ENCODE assay signal across 8 mouse cellular contexts in the genomic region with DNA sequence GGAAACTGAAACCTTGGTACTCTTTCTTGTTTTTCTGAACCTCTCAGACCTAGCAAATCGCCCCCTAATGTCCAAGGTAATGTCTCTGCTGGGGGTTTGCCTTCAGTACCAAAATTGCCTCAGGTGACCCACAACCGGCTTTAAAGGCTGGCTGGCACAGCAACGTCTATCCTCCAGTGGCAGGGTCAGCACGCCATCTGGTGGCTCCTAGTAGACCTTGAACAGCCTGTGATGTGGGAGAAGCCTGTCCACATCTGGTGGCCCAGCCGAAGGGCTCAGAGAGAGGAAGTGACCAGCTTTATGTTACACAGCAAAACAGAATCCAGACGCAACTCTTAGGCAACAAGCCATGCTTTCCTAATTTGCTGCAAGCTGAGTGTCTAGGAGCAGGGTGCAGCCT. TPM values are rescaled to one million over a fixed set of nuclear protein-coding genes. Genes with fewer than 3 reads are reported as not detected.
A peak's percentile ranks its signal among the peaks of the same experiment; 100 is the strongest.
DNase-seq lines count a peak whose midpoint lies in the region; ATAC-seq and TF ChIP-seq lines count a peak whose summit lies in the region.

No protein-coding gene starts in this region.

- ATAC-seq in hindbrain, embryonic 12.5 days (ENCODE audit: low FRiP score), result no peak; the same call in 1 of the 2 replicates
- ATAC-seq in granulocyte monocyte progenitor cell, adult 5-6 weeks (replicated peaks; ENCODE audit: poor library complexity, severe bottlenecking), result peak; percentile 98
- ATAC-seq in kidney, embryonic 15.5 days (replicated peaks; ENCODE audit: low FRiP score), result peak; percentile 49; the same call in 1 of the 2 replicates

- peak; percentile 73 for DNase-seq in hindbrain, embryonic 10.5 days (ENCODE audit: low spot score)
- DNase-seq in liver, adult 2 months (ENCODE audit: extremely low read depth, low read depth, low spot score), result peak; percentile 56
- peak; percentile 42 to 68 for DNase-seq in natural killer cell, adult 2 months (ENCODE audit: low spot score in 2 of 2)
- peak; percentile 80 for DNase-seq in splenic B cell, adult 2 months (ENCODE audit: low read depth, low spot score)

- no peak overlapping the region for H3K27ac ChIP-seq in hindbrain, embryonic 10.5 days
- no peak overlapping the region for H3K27ac ChIP-seq in hindbrain, embryonic 12.5 days
- no peak overlapping the region for H3K27ac ChIP-seq in cortical plate, adult 2 months (ENCODE audit: insufficient read depth, low read length)
- H3K27ac ChIP-seq in kidney, embryonic 15.5 days, result no peak overlapping the region
- H3K27ac ChIP-seq in liver, adult 2 months (replicated peaks; ENCODE audit: insufficient read depth, low read depth, low read length), result no peak overlapping the region

- H3K4me3 ChIP-seq in hindbrain, embryonic 10.5 days, result no peak overlapping the region
- no peak overlapping the region for H3K4me3 ChIP-seq in hindbrain, embryonic 12.5 days
- H3K4me3 ChIP-seq in cortical plate, adult 2 months (ENCODE audit: insufficient read depth, low read length), result no peak overlapping the region
- no peak overlapping the region for H3K4me3 ChIP-seq in kidney, embryonic 15.5 days (replicated peaks)
- H3K4me3 ChIP-seq in liver, adult 2 months (ENCODE audit: insufficient read depth, low read depth, low read length), result no peak overlapping the region

- H3K79me2 ChIP-seq in liver, adult 2 months (ENCODE audit: control insufficient read depth, insufficient read depth, low read length), result no peaks in the 10 kb centered on the region

- no peaks in the 10 kb centered on the region for H3K9me3 ChIP-seq in hindbrain, embryonic 10.5 days
- no peaks in the 10 kb centered on the region for H3K9me3 ChIP-seq in hindbrain, embryonic 12.5 days (replicated peaks)
- no peaks in the 10 kb centered on the region for H3K9me3 ChIP-seq in kidney, embryonic 15.5 days (replicated peaks)

- no peaks in the 10 kb centered on the region for H3K4me1 ChIP-seq in hindbrain, embryonic 10.5 days (replicated peaks)
- H3K4me1 ChIP-seq in hindbrain, embryonic 12.5 days, result no peaks in the 10 kb centered on the region
- H3K4me1 ChIP-seq in cortical plate, adult 2 months (ENCODE audit: control insufficient read depth, insufficient read depth, low read length), result no peaks in the 10 kb centered on the region
- H3K4me1 ChIP-seq in kidney, embryonic 15.5 days, result no peaks in the 10 kb centered on the region
- H3K4me1 ChIP-seq in liver, adult 2 months (ENCODE audit: control insufficient read depth, insufficient read depth, low read length), result no peaks in the 10 kb centered on the region

- TF ChIP-seq CTCF in cortical plate, adult 2 months (IDR thresholded peaks at IDR 0.05; ENCODE audit: extremely low read depth, insufficient read depth, low read length), result peak; percentile 77
- TF ChIP-seq CTCF in liver, adult 2 months (IDR thresholded peaks at IDR 0.05; ENCODE audit: low read depth, low read length), result peak; percentile 99

- no peak overlapping the region for H3K9ac ChIP-seq in hindbrain, embryonic 12.5 days
- no peak overlapping the region for H3K9ac ChIP-seq in kidney, embryonic 15.5 days
- no peak overlapping the region for H3K9ac ChIP-seq in liver, adult 2 months (ENCODE audit: low read depth, low read length)

- no peak overlapping the region for H3K4me2 ChIP-seq in hindbrain, embryonic 12.5 days (replicated peaks)
- no peak overlapping the region for H3K4me2 ChIP-seq in kidney, embryonic 15.5 days

- 9% methylated on average over 6 of the region's 6 CpGs for WGBS in hindbrain, embryonic 10.5 days
- WGBS in hindbrain, embryonic 12.5 days, result 7% methylated on average over 6 of the region's 6 CpGs
- WGBS in kidney, embryonic 15.5 days, result 3% methylated on average over 6 of the region's 6 CpGs
- WGBS in liver, adult 2 months, result 2% methylated on average over 6 of the region's 6 CpGs

- TF ChIP-seq POLR2A in cortical plate, adult 2 months (IDR thresholded peaks at IDR 0.05; ENCODE audit: extremely low read depth, insufficient read depth, low read length), result no peak
- TF ChIP-seq POLR2A in liver, adult 2 months (IDR thresholded peaks at IDR 0.05; ENCODE audit: extremely low read depth, insufficient read depth, low read length), result no peak

- H3K36me3 ChIP-seq in hindbrain, embryonic 10.5 days, result no peaks in the 10 kb centered on the region
- H3K36me3 ChIP-seq in hindbrain, embryonic 12.5 days, result no peaks in the 10 kb centered on the region
- no peaks in the 10 kb centered on the region for H3K36me3 ChIP-seq in kidney, embryonic 15.5 days
- H3K36me3 ChIP-seq in liver, adult 2 months (ENCODE audit: control insufficient read depth, insufficient read depth, low read length), result no peaks in the 10 kb centered on the region
- H3K36me3 ChIP-seq in splenic B cell, adult 2 months (ENCODE audit: control insufficient read depth, insufficient read depth, low read length, poor library complexity, severe bottlenecking), result no peaks in the 10 kb centered on the region

- peaks cover 7% of the 10 kb centered on the region; the same call in 1 of the 2 replicates for H3K27me3 ChIP-seq in hindbrain, embryonic 10.5 days (ENCODE audit: insufficient read depth, poor library complexity, severe bottlenecking)
- H3K27me3 ChIP-seq in hindbrain, embryonic 12.5 days, result peaks cover 6% of the 10 kb centered on the region; the same call in 1 of the 2 replicates
- H3K27me3 ChIP-seq in kidney, embryonic 15.5 days, result no peaks in the 10 kb centered on the region
- H3K27me3 ChIP-seq in liver, adult 2 months (ENCODE audit: control insufficient read depth, insufficient read depth, low read length), result no peaks in the 10 kb centered on the region
- no peaks in the 10 kb centered on the region for H3K27me3 ChIP-seq in splenic B cell, adult 2 months (ENCODE audit: control insufficient read depth, insufficient read depth, low read length, poor library complexity, severe bottlenecking)

RNA-seq across cellular contexts. Expression of gene Slc35f6, which starts 9.7 kb away (rescaled TPM):
- polyA plus RNA-seq in hindbrain, embryonic 10.5 days (2016; fragmentation: Nextera tagmentation; extraction: Ambion mirVana), result 25.5 and 28.9 TPM in 2 replicates
- 28.2 and 29.3 TPM in 2 replicates for polyA plus RNA-seq in hindbrain, embryonic 12.5 days (2016; fragmentation: Nextera tagmentation; extraction: Ambion mirVana)
- polyA plus RNA-seq in cortical plate, adult 2 months (2012; rRNA removed), result 57.8 and 60.0 TPM in 2 replicates
- total RNA-seq in granulocyte monocyte progenitor cell, adult 5-6 weeks (2014; fragmentation: Nextera tagmentation), result 11.8 and 15.4 TPM in 2 replicates
- 2.8 and 6.6 TPM in 2 replicates for total RNA-seq in granulocyte monocyte progenitor cell, adult 5-6 weeks (2017)
- 25.7 and 27.1 TPM in 2 replicates for polyA plus RNA-seq in kidney, embryonic 15.5 days (2015; fragmentation: Nextera tagmentation; extraction: Ambion mirVana)
- 16.2 and 19.0 TPM in 2 replicates for total RNA-seq in liver, adult 2 months (2014; rRNA removed)
- polyA plus RNA-seq in liver, adult 2 months (2012; rRNA removed), result 44.3 and 55.4 TPM in 2 replicates

RNA-seq across cellular contexts. Expression of gene Cenpa, which starts 28.5 kb away (rescaled TPM):
- 409 and 440 TPM in 2 replicates for polyA plus RNA-seq in hindbrain, embryonic 10.5 days (2016; fragmentation: Nextera tagmentation; extraction: Ambion mirVana)
- polyA plus RNA-seq in hindbrain, embryonic 12.5 days (2016; fragmentation: Nextera tagmentation; extraction: Ambion mirVana), result 200 and 221 TPM in 2 replicates
- polyA plus RNA-seq in cortical plate, adult 2 months (2012; rRNA removed), result 7.1 and 7.6 TPM in 2 replicates
- total RNA-seq in granulocyte monocyte progenitor cell, adult 5-6 weeks (2014; fragmentation: Nextera tagmentation), result 78.6 and 110 TPM in 2 replicates
- total RNA-seq in granulocyte monocyte progenitor cell, adult 5-6 weeks (2017), result 84.8 and 124 TPM in 2 replicates
- polyA plus RNA-seq in kidney, embryonic 15.5 days (2015; fragmentation: Nextera tagmentation; extraction: Ambion mirVana), result 298 and 308 TPM in 2 replicates
- total RNA-seq in liver, adult 2 months (2014; rRNA removed), result 5.3 and 6.8 TPM in 2 replicates
- 5.7 and 8.0 TPM in 2 replicates for polyA plus RNA-seq in liver, adult 2 months (2012; rRNA removed)

RNA-seq across cellular contexts. Expression of gene Kcnk3, which starts 50.1 kb away (rescaled TPM):
- 0.12 and 0.52 TPM in 2 replicates for polyA plus RNA-seq in hindbrain, embryonic 10.5 days (2016; fragmentation: Nextera tagmentation; extraction: Ambion mirVana)
- 1.5 and 1.6 TPM in 2 replicates for polyA plus RNA-seq in hindbrain, embryonic 12.5 days (2016; fragmentation: Nextera tagmentation; extraction: Ambion mirVana)
- 18.5 and 20.0 TPM in 2 replicates for polyA plus RNA-seq in cortical plate, adult 2 months (2012; rRNA removed)
- total RNA-seq in granulocyte monocyte progenitor cell, adult 5-6 weeks (2014; fragmentation: Nextera tagmentation), result not detected in 2 replicates
- not detected in 2 replicates for total RNA-seq in granulocyte monocyte progenitor cell, adult 5-6 weeks (2017)
- 2.7 and 8.0 TPM in 2 replicates for polyA plus RNA-seq in kidney, embryonic 15.5 days (2015; fragmentation: Nextera tagmentation; extraction: Ambion mirVana)
- 0.18 and 1.0 TPM in 2 replicates for total RNA-seq in liver, adult 2 months (2014; rRNA removed)
- polyA plus RNA-seq in liver, adult 2 months (2012; rRNA removed), result 0.61 and 3.2 TPM in 2 replicates

Comparison
In these comparisons a context has a peak if more than half of its experiments do, and no peak if none do; other contexts are left out.
1. RNA of gene Cenpa, which starts 28.5 kb away (polyA plus RNA-seq): 409 to 440 TPM in hindbrain, embryonic 10.5 days, 298 to 308 TPM in kidney, embryonic 15.5 days and 200 to 221 TPM in hindbrain, embryonic 12.5 days; 5.7 to 8.0 TPM in liver, adult 2 months and 7.1 to 7.6 TPM in cortical plate, adult 2 months; every median in the first group is over 10 times any median in the second.
2. Peak in every context shown above with its lines, with median percentiles within 50 percentile points of each other: DNase-seq.